Mouse (Mus musculus): ENCODE measurements around the gene 5830473C10Rik. TPM values are rescaled to one million over a fixed set of nuclear protein-coding genes. Genes with fewer than 3 reads are reported as not detected.
"Not testable (repeated sequence)": the region's sequence is repeated elsewhere in the genome, so short reads cannot be mapped to it uniquely, and the experiment has no call there.

5830473C10Rik gene
- polyA plus RNA-seq, 1 experiment from 2014 or later: not detected

GRCm38 (mm10) chr5:90603407-90603923 lies 42.6 kb downstream of the 5830473C10Rik start:
- Histone ChIP-seq H3K36me3 (no peaks in the 10 kb centered on the region), H3K9me3 (no peaks in the 10 kb centered on the region), H3K4me1 (no peaks in the 10 kb centered on the region), H3K27me3 (no peaks in the 10 kb centered on the region), H3K4me2 (replicated peaks) (no peak overlapping the region), H3K27ac (replicated peaks) (no peak overlapping the region), H3K9ac (replicated peaks) (no peak overlapping the region), H3K4me3 (no peak overlapping the region)
- 67% methylated on average over 13 of the region's 13 CpGs for WGBS
- no peak for ATAC-seq (ENCODE audit: low FRiP score, low read depth)

- H3K27ac ChIP-seq (replicated peaks): no peak overlapping the region
- H3K36me3 ChIP-seq: no peaks in the 10 kb centered on the region
- no peak overlapping the region for H3K9ac ChIP-seq (replicated peaks)
- no peaks in the 10 kb centered on the region for H3K4me1 ChIP-seq
- no peaks in the 10 kb centered on the region for H3K9me3 ChIP-seq
- ATAC-seq (ENCODE audit: low FRiP score, low read depth): no peak
- no peak overlapping the region for H3K4me3 ChIP-seq
- no peaks in the 10 kb centered on the region for H3K27me3 ChIP-seq
- H3K4me2 ChIP-seq (replicated peaks): no peak overlapping the region
- 81% methylated on average over 11 of the region's 11 CpGs for WGBS
These were observed 48.0 kb downstream of the 5830473C10Rik start for GRCm38 (mm10) chr5:90608906-90609305.

- Histone ChIP-seq H3K36me3 (no peaks in the 10 kb centered on the region), H3K27ac (replicated peaks) (no peak overlapping the region), H3K9me3 (no peaks in the 10 kb centered on the region), H3K4me3 (no peak overlapping the region), H3K9ac (replicated peaks) (no peak overlapping the region), H3K4me1 (no peaks in the 10 kb centered on the region), H3K27me3 (no peaks in the 10 kb centered on the region), H3K4me2 (replicated peaks) (no peak overlapping the region)
- 88% methylated on average over 3 of the region's 3 CpGs for WGBS
- ATAC-seq (ENCODE audit: low FRiP score, low read depth): no peak
These were observed 50.5 kb downstream of the 5830473C10Rik start for GRCm38 (mm10) chr5:90611388-90611787.

DNA sequence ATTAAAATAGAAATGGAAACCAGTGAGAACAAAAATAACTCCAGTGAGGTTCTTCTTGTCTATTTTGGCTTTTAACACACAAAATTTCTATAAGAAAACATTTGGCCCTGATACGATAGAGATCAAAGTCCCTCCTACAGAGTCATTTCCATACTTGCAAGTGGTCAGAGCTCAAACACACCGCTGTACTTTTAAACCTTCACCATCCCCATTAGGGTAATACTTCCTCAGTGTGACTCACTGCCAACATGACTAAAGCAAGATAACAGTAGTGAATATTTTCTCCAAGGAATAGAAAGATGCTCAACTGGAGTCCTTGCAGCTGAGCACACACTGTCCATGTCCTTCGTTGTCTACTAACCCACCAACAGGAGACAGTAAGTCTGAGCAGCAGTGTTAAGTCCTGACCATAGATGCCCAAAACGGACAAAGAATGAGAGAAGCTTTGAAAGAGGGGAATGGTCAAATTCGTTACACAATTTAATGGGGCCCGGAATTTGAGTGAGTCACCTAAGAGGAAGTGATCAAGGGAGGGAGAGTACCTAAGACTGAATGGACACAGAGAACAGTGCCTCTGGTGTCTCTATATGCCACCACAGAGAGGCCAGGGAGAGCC lies 51.2 kb downstream of the 5830473C10Rik start:
- no peak overlapping the region for H3K9ac ChIP-seq (replicated peaks)

DNA sequence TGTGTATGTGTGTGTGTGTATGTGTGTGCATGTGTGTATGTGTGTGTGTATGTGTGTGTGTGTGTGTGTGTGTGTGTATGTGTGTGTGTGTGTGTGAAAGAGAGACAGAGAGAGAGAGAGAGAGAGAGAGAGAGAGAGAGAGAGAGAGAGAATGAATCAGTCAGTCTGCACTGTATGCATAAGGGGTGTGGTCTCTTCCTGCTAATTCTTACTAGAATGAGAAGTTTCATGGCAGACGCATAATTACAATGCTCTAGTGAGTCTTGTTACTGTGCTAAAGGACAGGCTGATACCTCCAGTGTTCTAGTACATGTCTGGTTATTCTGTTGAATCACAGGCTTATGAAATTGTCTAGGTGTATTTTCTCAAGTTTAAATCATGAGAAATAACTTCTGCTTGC lies 51.8 kb downstream of the 5830473C10Rik start:
- H3K4me1 ChIP-seq; H3K9ac ChIP-seq (replicated peaks); H3K9me3 ChIP-seq; H3K27me3 ChIP-seq; H3K27ac ChIP-seq (replicated peaks); H3K4me3 ChIP-seq; H3K36me3 ChIP-seq; H3K4me2 ChIP-seq (replicated peaks); ATAC-seq (ENCODE audit: low FRiP score, low read depth): not testable (repeated sequence)
- 90% methylated on average over 1 of the region's 1 CpGs for WGBS

More for the DNA sequence above, 51.2 kb downstream of the 5830473C10Rik start:
- Histone ChIP-seq H3K36me3 (no peaks in the 10 kb centered on the region), H3K27me3 (no peaks in the 10 kb centered on the region), H3K9me3 (no peaks in the 10 kb centered on the region), H3K4me1 (no peaks in the 10 kb centered on the region), H3K27ac (replicated peaks) (no peak overlapping the region), H3K4me2 (replicated peaks) (no peak overlapping the region), H3K4me3 (no peak overlapping the region)
- 91% methylated on average over 6 of the region's 6 CpGs for WGBS
- no peak for ATAC-seq (ENCODE audit: low FRiP score, low read depth)

DNA sequence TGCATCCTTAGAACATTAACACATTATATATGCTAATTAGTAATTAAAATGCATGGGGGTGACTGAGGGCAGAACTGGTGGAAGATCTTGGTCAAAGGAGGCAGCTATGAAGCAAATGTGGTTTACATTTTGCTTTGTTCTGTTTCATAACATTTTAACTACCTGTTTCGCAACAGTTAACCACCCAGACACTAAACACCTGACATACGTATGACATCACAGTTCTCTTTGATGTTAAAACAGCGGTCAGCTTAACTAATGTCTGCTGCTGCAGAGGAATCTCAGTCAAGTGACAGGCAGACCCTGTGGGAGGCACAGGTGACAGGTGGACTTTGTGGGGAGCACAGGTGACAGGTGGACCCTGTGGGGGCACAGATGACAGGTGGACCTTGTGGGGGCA lies 57.0 kb downstream of the 5830473C10Rik start:
- no peak overlapping the region for H3K4me3 ChIP-seq
- H3K4me2 ChIP-seq (replicated peaks): no peak overlapping the region
- H3K4me1 ChIP-seq: no peaks in the 10 kb centered on the region
- ATAC-seq (ENCODE audit: low FRiP score, low read depth): no peak
- no peak overlapping the region for H3K9ac ChIP-seq (replicated peaks)
- H3K27me3 ChIP-seq: no peaks in the 10 kb centered on the region
- 96% methylated on average over 3 of the region's 3 CpGs for WGBS
- no peaks in the 10 kb centered on the region for H3K9me3 ChIP-seq
- no peak overlapping the region for H3K27ac ChIP-seq (replicated peaks)
- no peaks in the 10 kb centered on the region for H3K36me3 ChIP-seq

DNA sequence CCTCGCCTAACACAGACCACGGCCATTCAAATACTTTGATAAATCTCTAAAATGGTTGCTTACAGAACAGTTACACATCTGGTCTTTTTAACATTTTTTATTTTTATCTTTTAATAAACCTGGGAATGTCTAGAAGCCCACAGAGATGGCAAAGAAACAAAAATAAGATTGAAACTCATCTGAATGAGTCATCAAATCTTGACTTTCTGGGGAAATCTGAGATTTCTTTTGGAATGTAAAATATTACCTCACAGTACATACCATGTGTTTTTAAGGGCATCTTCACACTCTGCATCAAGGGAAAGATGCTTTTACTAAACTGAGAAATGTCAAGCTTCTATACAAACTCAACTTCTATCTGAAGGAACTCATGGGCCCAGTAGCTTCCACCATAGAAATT lies 60.4 kb downstream of the 5830473C10Rik start:
- Histone ChIP-seq H3K36me3 (no peaks in the 10 kb centered on the region), H3K27ac (replicated peaks) (no peak overlapping the region), H3K4me2 (replicated peaks) (no peak overlapping the region), H3K27me3 (no peaks in the 10 kb centered on the region), H3K9ac (replicated peaks) (no peak overlapping the region), H3K9me3 (no peaks in the 10 kb centered on the region), H3K4me3 (no peak overlapping the region), H3K4me1 (no peaks in the 10 kb centered on the region)
- WGBS: 87% methylated on average over 2 of the region's 2 CpGs
- ATAC-seq (ENCODE audit: low FRiP score, low read depth): no peak

GRCm38 (mm10) chr5:90621726-90622125 lies 60.8 kb downstream of the 5830473C10Rik start:
- Histone ChIP-seq H3K27ac (replicated peaks) (no peak overlapping the region), H3K27me3 (no peaks in the 10 kb centered on the region), H3K9ac (replicated peaks) (no peak overlapping the region), H3K4me2 (replicated peaks) (no peak overlapping the region), H3K9me3 (no peaks in the 10 kb centered on the region), H3K36me3 (no peaks in the 10 kb centered on the region), H3K4me1 (no peaks in the 10 kb centered on the region), H3K4me3 (no peak overlapping the region)
- no peak for ATAC-seq (ENCODE audit: low FRiP score, low read depth)
- WGBS: 93% methylated on average over 6 of the region's 6 CpGs

DNA sequence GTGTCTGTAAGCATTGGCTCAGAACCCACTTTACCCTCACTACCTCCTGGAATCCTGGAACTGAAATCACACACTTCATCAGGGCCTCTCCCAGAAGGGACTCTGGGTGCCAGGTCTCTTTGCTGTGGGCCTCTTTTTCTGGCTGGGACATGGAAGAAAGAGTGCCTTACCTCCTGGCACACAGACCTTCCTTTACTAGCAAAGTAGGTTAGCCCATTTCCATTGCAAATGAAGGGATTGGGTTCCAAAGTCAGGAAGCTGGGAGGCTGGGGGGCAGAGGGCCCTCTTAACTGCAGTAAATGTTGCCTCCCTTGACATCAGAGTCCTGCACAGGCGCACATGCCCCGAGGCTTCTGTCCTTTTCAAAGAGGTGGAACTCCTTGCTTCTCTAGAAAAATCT lies 62.3 kb downstream of the 5830473C10Rik start:
- Histone ChIP-seq H3K9ac (replicated peaks) (no peak overlapping the region), H3K4me2 (replicated peaks) (no peak overlapping the region), H3K4me3 (no peak overlapping the region), H3K4me1 (no peaks in the 10 kb centered on the region), H3K27me3 (no peaks in the 10 kb centered on the region), H3K27ac (replicated peaks) (no peak overlapping the region), H3K36me3 (no peaks in the 10 kb centered on the region), H3K9me3 (no peaks in the 10 kb centered on the region)
- WGBS: 84% methylated on average over 2 of the region's 2 CpGs
- ATAC-seq (ENCODE audit: low FRiP score, low read depth): no peak

- Histone ChIP-seq H3K4me1 (no peaks in the 10 kb centered on the region), H3K36me3 (no peaks in the 10 kb centered on the region)
- WGBS: 77% methylated on average over 18 of the region's 18 CpGs
These were observed 64.0 kb downstream of the 5830473C10Rik start for GRCm38 (mm10) chr5:90624708-90625425.

GRCm38 (mm10) chr5:90627423-90627822 lies 66.5 kb downstream of the 5830473C10Rik start:
- WGBS: 93% methylated on average over 4 of the region's 4 CpGs
- Histone ChIP-seq H3K4me3 (no peak overlapping the region), H3K36me3 (no peaks in the 10 kb centered on the region), H3K4me2 (replicated peaks) (no peak overlapping the region), H3K9me3 (no peaks in the 10 kb centered on the region), H3K27ac (replicated peaks) (no peak overlapping the region), H3K4me1 (no peaks in the 10 kb centered on the region), H3K27me3 (no peaks in the 10 kb centered on the region), H3K9ac (replicated peaks) (no peak overlapping the region)
- ATAC-seq (ENCODE audit: low FRiP score, low read depth): no peak

More at GRCm38 (mm10) chr5:90624708-90625425, 64.0 kb downstream of the 5830473C10Rik start:
- ATAC-seq (ENCODE audit: low FRiP score, low read depth): no peak
- Histone ChIP-seq H3K27me3 (no peaks in the 10 kb centered on the region), H3K27ac (replicated peaks) (no peak overlapping the region), H3K4me2 (replicated peaks) (no peak overlapping the region), H3K9me3 (no peaks in the 10 kb centered on the region), H3K4me3 (no peak overlapping the region), H3K9ac (replicated peaks) (no peak overlapping the region)

DNA sequence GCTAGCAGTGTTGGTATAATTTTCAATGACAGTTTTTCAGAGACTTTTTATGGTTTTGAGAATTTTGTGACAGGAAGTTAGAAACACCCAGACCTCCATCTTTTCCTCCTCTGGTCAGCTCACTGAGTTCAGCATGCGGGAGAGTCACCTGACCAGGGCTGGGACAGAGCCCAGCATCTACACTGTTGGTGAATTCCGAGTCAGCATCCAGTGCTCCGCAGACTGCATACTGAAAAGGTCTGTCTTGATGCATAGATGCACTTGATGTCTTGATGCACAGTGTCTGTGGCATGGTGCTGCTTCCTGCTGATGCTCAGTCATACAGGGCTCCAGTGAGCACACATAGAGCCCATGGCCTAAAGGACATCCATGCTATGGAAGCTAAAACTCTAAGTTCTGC lies 67.1 kb downstream of the 5830473C10Rik start:
- WGBS: 87% methylated on average over 3 of the region's 3 CpGs
- ATAC-seq (ENCODE audit: low FRiP score, low read depth): no peak

More for the DNA sequence above, 67.1 kb downstream of the 5830473C10Rik start:
- no peaks in the 10 kb centered on the region for H3K36me3 ChIP-seq
- no peaks in the 10 kb centered on the region for H3K27me3 ChIP-seq
- no peaks in the 10 kb centered on the region for H3K9me3 ChIP-seq
- H3K4me3 ChIP-seq: no peak overlapping the region
- no peak overlapping the region for H3K27ac ChIP-seq (replicated peaks)
- no peak overlapping the region for H3K9ac ChIP-seq (replicated peaks)
- no peaks in the 10 kb centered on the region for H3K4me1 ChIP-seq
- H3K4me2 ChIP-seq (replicated peaks): no peak overlapping the region

Measured in midbrain, embryonic 12.5 days (tissue).